Mouse (Mus musculus) brain, adult 2 months (tissue): Measurements from ENCODE around the gene Ext2.

Experiments used
- DNase-seq: peaks from one replicate; pipeline ENCODE4 v3.0.0; 2011; ENCODE audit warnings: low read depth, low spot score

Gene Ext2

GRCm38 (mm10) chr2:93776267-93777055, 45.9 kb downstream of the Ext2 start:
- no peak for DNase-seq

- no peak for DNase-seq
Observed at GRCm38 (mm10) chr2:93775431-93775830, 46.9 kb downstream of the Ext2 start.

DNA sequence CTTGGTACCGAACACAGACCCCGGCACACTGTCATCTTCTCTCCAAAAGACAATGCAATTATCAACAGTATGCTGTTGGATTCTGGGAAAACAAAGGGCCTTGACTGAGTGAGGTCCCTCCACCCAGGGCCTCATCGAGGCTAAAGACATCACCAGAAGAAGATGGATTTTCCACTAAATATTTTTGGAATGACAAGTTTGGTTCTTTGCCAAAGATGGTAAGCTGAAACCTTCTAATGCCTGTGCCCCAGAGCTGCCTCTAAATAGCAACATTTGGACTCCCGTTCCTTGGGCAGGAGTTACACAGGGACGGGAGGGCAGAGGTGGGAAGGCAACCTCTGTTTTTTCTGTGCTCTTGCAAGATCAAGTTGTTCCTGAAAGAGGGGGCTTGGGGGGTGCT, 47.4 kb downstream of the Ext2 start:
- no peak for DNase-seq

DNA sequence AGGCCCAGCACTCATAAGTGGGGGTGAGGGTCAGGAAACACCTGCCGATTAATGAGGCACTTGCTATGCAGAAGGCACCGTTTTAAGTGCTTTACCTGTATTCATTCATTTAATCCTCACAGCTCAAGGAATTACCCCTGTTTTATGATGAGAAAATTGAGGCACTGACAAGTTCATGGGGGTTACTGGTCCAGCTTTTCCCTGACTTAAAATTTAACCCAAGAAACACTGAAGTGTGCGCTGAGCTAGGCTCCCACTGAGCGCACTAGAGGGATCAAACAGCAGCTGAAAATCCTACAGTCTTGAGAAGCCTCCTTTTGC, 49.6 kb downstream of the Ext2 start:
- no peak for DNase-seq

DNA sequence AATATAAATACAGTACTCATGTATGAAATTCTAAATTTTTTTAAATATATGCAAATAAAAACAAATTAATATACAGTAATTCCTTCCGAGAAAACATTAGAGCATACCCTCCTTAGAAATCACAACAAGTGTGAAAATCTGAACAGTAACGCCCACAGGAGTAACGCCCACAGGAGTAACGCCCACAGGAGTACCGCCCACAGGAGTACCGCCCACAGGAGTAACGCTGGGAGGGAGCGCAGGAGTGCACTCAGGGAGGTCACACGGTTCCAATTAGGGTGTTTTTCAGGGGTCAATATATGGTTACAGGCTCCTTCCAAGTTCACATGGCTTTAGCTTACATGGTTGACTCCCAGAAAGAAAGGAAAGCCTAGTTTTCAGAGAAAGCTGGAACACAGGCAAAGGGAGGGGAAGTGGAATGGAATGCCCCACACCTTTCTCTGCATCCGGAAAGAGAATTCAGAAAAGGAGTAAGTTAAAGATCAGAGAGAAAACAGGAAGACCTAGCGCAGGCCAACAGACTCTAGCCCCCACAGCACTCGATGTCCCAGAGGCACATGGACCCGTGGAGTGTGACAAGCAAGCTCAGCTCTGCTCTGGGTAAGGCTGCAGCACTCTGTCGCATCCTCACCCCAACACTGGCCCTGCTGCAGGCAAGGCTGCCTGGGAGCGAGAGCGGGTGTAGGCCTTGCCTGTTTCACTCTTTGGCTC, 50.2 kb downstream of the Ext2 start:
- DNase-seq: no peak

- no peak for DNase-seq
Observed at GRCm38 (mm10) chr2:93770895-93771294, 51.5 kb downstream of the Ext2 start.

DNA sequence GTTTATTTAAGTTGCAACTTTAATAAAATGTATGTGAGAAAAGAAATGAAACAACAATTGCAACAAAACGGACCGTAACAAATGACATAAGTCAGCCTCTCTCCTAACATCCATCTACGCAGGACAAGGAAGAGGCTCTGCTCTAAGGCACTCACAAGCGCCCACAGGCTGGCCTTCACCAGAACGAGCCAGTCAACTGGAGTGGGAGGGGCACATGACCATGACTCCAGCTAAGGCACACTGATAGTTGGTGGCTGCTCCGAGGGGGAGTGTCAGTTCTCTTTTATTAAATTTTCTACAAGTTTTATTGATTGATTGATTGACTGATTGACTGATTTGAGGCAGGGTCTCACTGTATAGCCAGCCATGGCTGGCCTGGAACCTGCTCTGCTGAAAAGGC, 52.5 kb downstream of the Ext2 start:
- no peak for DNase-seq

DNA sequence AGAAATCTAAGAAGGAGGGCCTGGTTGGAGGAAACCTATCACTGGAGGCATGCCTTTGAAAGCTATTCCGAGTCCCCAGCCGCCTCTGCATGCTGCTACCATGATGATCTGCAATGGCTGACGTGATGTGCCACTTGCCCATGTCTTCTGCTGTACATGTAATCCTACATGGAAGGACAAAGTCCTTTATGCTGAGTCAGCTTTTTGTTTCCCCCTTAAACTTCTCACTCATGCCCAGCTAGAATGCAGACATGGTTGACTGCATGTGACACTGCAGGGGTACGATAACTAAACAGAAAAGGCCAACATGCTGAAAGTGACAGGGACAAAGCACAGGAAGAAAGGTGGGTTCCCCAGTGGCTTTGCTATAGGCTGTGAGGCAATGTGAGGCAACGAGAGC, 56.6 kb downstream of the Ext2 start:
- no peak for DNase-seq

DNA sequence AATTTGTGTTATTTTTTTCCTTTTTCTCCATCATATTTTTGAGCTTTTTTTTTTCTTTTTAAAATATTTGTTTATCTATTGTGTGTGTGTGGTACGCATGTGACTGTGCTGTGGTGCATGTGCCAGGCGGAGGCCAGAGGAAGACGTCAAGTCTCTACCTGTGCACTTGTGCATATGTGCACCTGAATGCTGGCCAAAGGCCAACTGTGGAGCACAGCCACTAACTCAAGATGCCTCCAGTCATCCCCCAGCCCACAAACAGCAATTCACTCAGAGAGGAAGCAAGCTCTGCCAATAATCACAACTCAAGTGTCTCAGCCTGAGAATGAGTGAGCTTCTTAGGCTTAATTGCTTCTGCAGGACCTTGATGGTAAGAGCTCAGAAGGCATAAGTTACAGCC, 58.2 kb downstream of the Ext2 start:
- DNase-seq: no peak

DNA sequence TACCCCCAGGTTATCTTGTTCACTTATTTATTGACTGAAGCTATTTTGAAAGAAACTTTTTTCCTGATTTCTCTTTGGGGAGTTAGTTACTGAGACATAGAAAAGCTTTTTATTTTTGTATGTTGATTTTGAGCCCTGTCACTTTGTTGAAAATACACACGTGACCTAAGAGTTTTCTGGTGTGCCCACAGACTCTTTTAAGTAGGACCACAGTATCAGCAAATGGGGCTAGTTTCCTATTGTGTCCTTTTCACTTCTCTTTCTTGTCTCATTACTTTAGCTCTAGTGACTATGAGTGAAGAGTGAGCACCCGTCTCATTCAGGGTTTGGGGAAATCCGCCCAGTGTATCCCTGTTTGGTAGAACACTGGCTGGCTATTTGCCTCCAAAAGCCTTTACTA, 62.0 kb downstream of the Ext2 start:
- DNase-seq: no peak

GRCm38 (mm10) chr2:93759173-93759572, 63.2 kb downstream of the Ext2 start:
- peak; percentile 64 for DNase-seq

DNA sequence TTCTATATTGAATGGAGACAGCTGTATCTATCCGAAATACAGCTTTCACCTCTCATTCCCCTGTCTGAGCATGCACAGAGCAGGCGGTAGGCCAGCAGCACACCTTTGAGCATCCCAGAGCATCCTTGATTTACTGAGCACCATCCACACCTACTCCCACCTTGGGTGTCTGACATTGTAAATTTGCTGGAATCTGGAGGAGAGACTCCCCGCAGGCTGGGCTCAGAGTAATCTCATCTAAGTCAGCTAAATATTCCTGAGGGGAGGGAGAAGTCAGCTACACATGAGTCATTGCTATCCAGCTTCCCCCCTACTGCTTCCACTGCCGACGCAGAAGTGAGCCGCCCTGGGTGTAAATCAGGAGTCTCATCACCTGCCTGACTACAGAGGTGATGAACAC, 64.1 kb downstream of the Ext2 start:
- DNase-seq: peak; percentile 89

- peak; percentile 90 for DNase-seq
Observed at GRCm38 (mm10) chr2:93754366-93754765, 68.0 kb downstream of the Ext2 start.

GRCm38 (mm10) chr2:93753147-93753758, 69.1 kb downstream of the Ext2 start:
- peak; percentile 57 for DNase-seq

DNA sequence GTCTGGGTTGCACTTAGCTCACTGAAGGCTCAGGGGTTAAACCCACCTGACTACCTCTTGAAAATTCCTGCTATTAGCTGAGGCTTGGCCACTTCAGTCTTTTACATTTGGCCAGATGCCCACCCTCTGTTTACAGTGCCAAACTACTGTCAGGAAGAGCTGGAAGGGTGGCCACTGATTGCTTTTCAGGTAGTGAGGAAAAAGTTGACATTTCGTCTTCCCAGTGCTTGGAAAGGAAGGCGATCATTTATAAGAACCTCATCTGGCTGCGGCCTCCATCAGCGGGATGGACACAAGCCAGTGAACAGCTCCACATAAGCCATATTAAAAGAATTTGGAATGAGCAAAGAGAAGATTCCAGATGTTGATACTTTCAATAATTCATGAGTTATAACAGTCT, 72.7 kb downstream of the Ext2 start:
- no peak for DNase-seq

GRCm38 (mm10) chr2:93747538-93748126, 74.7 kb downstream of the Ext2 start:
- peak; percentile 68 for DNase-seq

GRCm38 (mm10) chr2:93746620-93747019, 75.7 kb downstream of the Ext2 start:
- DNase-seq: no peak

GRCm38 (mm10) chr2:93746162-93746561, 76.2 kb downstream of the Ext2 start:
- no peak for DNase-seq

- no peak for DNase-seq
Observed at GRCm38 (mm10) chr2:93745741-93746140, 76.6 kb downstream of the Ext2 start.

DNA sequence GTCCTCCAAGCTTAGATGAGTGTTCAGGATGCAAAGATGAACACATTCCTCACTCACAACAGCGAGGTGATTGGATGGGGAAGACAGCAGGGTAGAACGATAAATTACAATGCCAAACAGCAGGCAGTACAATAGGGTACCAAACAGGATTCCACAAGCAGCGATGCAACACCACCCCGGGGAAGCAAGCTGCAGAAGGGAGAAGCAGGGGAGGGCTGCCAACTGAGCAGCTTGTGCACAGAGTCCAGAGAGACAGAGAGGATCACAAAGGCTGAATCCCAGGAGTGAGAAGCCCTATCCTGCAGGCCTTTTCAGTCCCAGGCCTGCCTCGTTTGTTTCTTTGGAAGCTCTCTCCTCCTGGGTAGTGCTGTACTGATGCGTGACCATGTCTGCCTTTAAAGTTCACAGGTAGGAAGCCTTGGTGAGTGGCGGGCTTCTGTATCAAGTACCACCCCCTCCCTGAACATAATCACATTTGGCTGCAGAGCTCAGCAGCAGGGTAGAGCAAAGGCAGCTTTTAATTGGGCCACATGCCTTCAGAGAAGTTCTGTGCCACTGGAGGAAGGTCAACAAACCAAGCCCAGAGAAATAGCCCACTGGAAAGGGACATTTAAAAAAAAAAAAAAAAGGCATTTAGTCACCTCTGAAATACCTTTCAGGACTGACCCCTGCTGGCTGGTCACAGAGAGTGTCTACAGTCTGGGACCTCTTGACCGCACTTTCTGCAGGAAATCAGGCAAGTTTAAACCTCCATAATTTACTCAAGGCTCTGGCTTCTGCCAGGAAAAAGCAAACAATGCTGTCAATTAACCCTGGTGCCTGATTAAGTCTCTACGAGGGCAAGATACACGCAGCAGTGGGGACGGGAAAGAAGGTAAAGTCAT, 77.8 kb downstream of the Ext2 start:
- DNase-seq: peak; percentile 88

GRCm38 (mm10) chr2:93741700-93742099, 80.7 kb downstream of the Ext2 start:
- DNase-seq: no peak
